Mouse (Mus musculus) midbrain, embryonic 12.5 days (tissue): ENCODE results near the gene Pnpla8. TPM values are rescaled to one million over a fixed set of nuclear protein-coding genes. Genes with fewer than 3 reads are reported as not detected.

Source experiments
- ATAC-seq: fragments of 200-750 bp; cut with Nextera tagmentation; 2 replicates; pipeline ENCODE4 v1.8.0; 2017; ENCODE audit warnings: low read depth, moderate TSS enrichment, moderate library complexity; ENCODE audit not compliant: low FRiP score
- H3K27ac ChIP-seq: fragments of 300-500 bp; sonication (generic); replicated peaks from 2 replicates; pipeline ENCODE4 v1.5.1; 2016; ENCODE audit warnings: mild to moderate bottlenecking
- H3K27me3 ChIP-seq: fragments of 300-500 bp; sonication (generic); 2 replicates; pipeline ENCODE4 v1.6.1; 2016; ENCODE audit warnings: mild to moderate bottlenecking
- H3K36me3 ChIP-seq: fragments of 300-500 bp; sonication (generic); 2 replicates; pipeline ENCODE4 v1.6.1; 2016
- H3K4me1 ChIP-seq: fragments of 300-500 bp; sonication (generic); 2 replicates; pipeline ENCODE4 v1.6.1; 2016
- H3K4me2 ChIP-seq: fragments of 300-500 bp; sonication (generic); replicated peaks from 2 replicates; pipeline ENCODE4 v1.6.1; 2016; ENCODE audit warnings: mild to moderate bottlenecking, moderate library complexity
- H3K4me3 ChIP-seq: fragments of 300-500 bp; sonication (generic); 2 replicates; pipeline ENCODE4 v1.5.1; 2016; ENCODE audit warnings: mild to moderate bottlenecking
- H3K9ac ChIP-seq: fragments of 300-500 bp; sonication (generic); replicated peaks from 2 replicates; pipeline ENCODE4 v1.6.1; 2016; ENCODE audit warnings: mild to moderate bottlenecking, moderate library complexity
- H3K9me3 ChIP-seq: fragments of 300-500 bp; sonication (generic); 2 replicates; pipeline ENCODE4 v1.6.1; 2016; ENCODE audit warnings: mild to moderate bottlenecking
- WGBS: fragments of 180-500 bp; shearing (Covaris S2); methylation state at CpG from one replicate; pipeline ENCODE4 v1.1.7; 2016; 5-methylcytosine and 5-hydroxymethylcytosine counted together
- polyA plus RNA-seq: library from polyadenylated mRNA; unstranded; fragments of >200 nt; fragmentation: Nextera tagmentation; extraction: Ambion mirVana; gene quantifications from 2 replicates; pipeline ENCODE4 v1.2.1, GENCODE M21; 2016

The Pnpla8 gene
- polyA plus RNA-seq, 1 experiment from 2014 or later, result 103 TPM

DNA sequence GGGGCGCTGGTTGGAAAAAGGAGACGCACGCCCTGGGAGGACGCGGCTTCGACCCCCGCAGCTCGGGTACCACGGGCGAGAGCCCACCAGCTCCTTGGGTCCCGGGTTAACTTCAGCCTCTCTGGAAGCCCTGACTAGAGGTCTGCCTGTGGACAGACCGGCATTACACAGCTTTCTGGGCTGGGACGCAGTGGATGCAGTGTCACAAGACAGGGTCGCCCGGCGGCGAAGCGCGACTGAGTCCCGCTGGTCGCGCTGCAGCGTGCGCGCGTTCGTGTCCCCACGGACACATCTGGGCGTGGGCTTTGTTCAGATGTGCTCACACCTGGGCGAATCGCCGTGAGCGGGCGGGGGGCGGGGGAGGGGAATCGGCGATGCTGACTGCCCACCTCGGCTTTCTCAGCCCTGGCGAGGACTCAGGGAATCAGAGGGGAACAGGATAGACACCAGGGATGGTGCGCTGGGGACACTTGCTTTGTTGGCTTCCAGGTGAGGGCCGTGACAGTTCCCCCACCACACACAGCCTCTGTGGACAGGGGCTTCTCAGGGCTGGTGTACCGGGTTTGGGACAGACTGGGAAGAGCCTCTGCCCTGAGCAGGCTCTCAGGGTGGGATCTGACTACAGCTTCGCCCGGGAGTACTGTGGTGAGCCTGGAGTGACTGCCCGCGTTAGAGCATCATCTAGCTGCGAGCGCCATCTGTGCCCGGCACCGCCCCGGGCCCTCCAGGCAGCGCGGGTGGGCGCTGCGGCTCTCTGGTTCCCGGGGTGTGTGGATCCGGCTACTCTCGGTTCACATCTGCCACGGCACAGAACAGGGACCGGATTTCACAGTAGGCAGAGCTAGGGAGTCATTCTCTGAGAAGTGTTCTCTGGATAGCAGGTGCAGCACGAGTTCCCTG is 108.4 kb downstream of the Pnpla8 start:
- Histone ChIP-seq H3K4me2 (peak overlapping the region; percentile 77), H3K36me3 (no peaks in the 10 kb centered on the region), H3K4me3 (peak overlapping the region; percentile 81), H3K27me3 (0 out of 2 replicates have a peak, but pooled peaks cover 4% of the 10 kb centered on the region), H3K4me1 (peaks cover 27% of the 10 kb centered on the region), H3K9me3 (no peaks in the 10 kb centered on the region), H3K27ac (peak overlapping the region; percentile 94), H3K9ac (peak overlapping the region; percentile 85)
- WGBS, result under 1% methylated on average over 61 of the region's 61 CpGs
- ATAC-seq, result peak; percentile 65

DNA sequence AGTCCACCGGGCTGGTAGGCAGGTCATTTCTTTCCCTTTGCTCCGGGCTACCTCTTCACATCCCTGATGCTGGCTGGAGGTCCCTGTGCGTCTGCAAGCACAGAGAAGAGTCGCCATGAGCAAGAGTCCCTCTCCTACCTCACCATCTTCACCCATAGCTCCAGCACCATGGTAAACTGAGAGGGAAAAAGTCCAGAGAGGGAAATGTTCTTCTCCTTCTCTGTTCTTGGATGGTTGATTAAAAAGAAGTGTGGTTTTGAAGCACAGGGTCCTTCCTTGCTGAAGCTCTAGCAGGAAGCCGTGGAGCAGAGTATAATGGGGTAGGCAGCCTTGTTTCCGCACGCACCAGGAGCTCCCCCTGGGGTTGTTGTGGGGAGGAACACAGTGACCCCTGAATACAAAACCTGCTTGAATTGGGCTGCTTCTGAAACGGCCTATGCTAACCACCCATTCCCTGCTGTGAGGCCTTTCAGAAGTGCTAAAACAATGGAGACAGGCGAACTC is 109.1 kb downstream of the Pnpla8 start:
- ATAC-seq, result 0 out of 2 replicates have a peak, but pooled peaks have one; percentile 24
- Histone ChIP-seq H3K27ac (peak overlapping the region; percentile 94), H3K9ac (peak overlapping the region; percentile 85), H3K4me3 (peak overlapping the region; percentile 81), H3K4me2 (peak overlapping the region; percentile 77), H3K9me3 (no peaks in the 10 kb centered on the region), H3K4me1 (peaks cover 27% of the 10 kb centered on the region), H3K36me3 (no peaks in the 10 kb centered on the region), H3K27me3 (0 out of 2 replicates have a peak, but pooled peaks cover 4% of the 10 kb centered on the region)
- WGBS, result 0% methylated on average over 9 of the region's 9 CpGs

DNA sequence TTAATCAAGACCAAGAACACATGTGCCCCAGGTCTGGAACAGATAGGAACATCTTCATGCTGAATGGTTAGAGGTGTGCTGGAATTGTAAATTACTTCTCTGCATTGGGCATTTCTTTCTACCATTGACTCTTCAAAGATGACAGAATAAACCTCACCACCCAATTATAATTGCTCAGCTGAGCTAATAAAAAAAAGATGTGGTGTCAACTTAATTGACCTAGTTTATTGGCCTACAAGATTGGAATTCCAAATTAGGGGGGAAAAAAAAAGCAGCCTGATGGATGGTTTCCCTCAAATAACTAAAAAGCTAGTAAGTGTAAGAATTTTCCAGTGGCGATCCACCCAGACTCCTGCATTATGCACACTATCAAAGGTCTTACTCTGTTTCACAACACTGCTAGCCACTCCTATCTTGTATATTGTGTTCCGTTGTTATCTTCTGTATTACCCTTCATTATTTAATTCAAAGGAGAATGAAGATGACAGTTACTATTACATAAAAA is 116.0 kb downstream of the Pnpla8 start:
- ATAC-seq, result no peak
- Histone ChIP-seq H3K27ac (0 out of 2 replicates have a peak overlapping the region, but pooled peaks have one; percentile 46), H3K27me3 (0 out of 2 replicates have a peak, but pooled peaks cover under 1% of the 10 kb centered on the region), H3K36me3 (no peaks in the 10 kb centered on the region), H3K9ac (no peak overlapping the region), H3K4me1 (peaks cover 35% of the 10 kb centered on the region), H3K9me3 (no peaks in the 10 kb centered on the region), H3K4me3 (no peak overlapping the region), H3K4me2 (no peak overlapping the region)
- 62% methylated on average over 2 of the region's 2 CpGs for WGBS

GRCm38 (mm10) chr12:44338195-44338622 is 117.0 kb downstream of the Pnpla8 start:
- H3K9me3 ChIP-seq, result no peaks in the 10 kb centered on the region
- peaks cover 33% of the 10 kb centered on the region for H3K4me1 ChIP-seq
- peak; percentile 95 for ATAC-seq
- no peak overlapping the region for H3K4me3 ChIP-seq
- 8% methylated on average over 8 of the region's 8 CpGs for WGBS
- H3K9ac ChIP-seq, result no peak overlapping the region
- peak overlapping the region; percentile 90 for H3K27ac ChIP-seq
- no peaks in the 10 kb centered on the region for H3K36me3 ChIP-seq
- H3K27me3 ChIP-seq, result no peaks in the 10 kb centered on the region
- H3K4me2 ChIP-seq, result peak overlapping the region; percentile 42

GRCm38 (mm10) chr12:44344075-44344474 is 122.9 kb downstream of the Pnpla8 start:
- H3K9me3 ChIP-seq, result no peaks in the 10 kb centered on the region
- no peak overlapping the region for H3K4me2 ChIP-seq
- H3K36me3 ChIP-seq, result no peaks in the 10 kb centered on the region
- ATAC-seq, result peak; percentile 73
- peaks cover 34% of the 10 kb centered on the region for H3K4me1 ChIP-seq
- 68% methylated on average over 6 of the region's 6 CpGs for WGBS
- no peak overlapping the region for H3K9ac ChIP-seq
- no peak overlapping the region for H3K4me3 ChIP-seq
- no peak overlapping the region for H3K27ac ChIP-seq
- H3K27me3 ChIP-seq, result no peaks in the 10 kb centered on the region

DNA sequence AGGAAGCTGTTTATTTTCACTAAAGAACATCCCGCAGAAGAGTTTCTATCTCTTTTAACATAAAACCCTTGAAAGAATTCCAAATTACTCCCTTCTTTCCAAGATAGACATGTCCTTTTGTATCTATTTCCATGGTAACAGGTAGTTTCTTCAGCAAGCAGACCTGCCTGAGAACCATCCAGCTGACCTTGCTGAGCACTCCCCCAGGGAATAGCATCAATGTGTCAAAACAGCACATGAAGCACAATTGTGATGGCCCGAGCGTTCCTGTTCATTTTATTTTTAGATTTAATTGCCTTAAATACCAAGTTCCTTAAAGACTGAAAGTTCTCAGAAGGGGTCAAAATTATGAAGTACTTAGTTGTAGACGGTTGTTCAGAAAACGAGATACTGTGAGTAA is 124.1 kb downstream of the Pnpla8 start:
- 45% methylated on average over 5 of the region's 5 CpGs for WGBS
- Histone ChIP-seq H3K9me3 (no peaks in the 10 kb centered on the region), H3K27ac (no peak overlapping the region), H3K4me3 (no peak overlapping the region), H3K36me3 (no peaks in the 10 kb centered on the region), H3K4me1 (peaks cover 30% of the 10 kb centered on the region), H3K4me2 (no peak overlapping the region), H3K9ac (no peak overlapping the region), H3K27me3 (no peaks in the 10 kb centered on the region)
- ATAC-seq, result no peak

DNA sequence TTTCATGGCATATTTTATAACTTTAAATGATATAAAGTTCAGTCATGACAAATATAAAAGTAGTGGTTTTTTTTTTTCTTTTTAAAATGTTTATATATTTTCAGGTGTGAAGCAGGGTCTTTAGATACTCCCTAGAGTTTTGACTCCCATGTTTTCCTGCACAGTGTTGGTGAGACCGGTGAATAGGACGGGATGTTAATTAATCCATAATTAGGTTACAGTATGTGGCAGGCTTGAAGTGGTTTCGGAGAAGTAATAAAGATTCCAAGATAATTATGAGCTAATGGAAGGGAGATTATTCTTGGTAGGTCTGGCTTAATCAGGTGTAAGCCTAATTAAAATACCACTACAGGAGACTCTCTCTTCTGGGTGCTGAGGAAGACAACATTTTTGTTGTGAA is 125.0 kb downstream of the Pnpla8 start:
- Histone ChIP-seq H3K9me3 (no peaks in the 10 kb centered on the region), H3K36me3 (no peaks in the 10 kb centered on the region), H3K4me1 (peaks cover 26% of the 10 kb centered on the region), H3K4me2 (no peak overlapping the region), H3K4me3 (no peak overlapping the region), H3K9ac (no peak overlapping the region), H3K27me3 (no peaks in the 10 kb centered on the region), H3K27ac (no peak overlapping the region)
- peak; percentile 53; the same call in 1 of the 2 replicates for ATAC-seq
- WGBS, result 76% methylated on average over 3 of the region's 3 CpGs

DNA sequence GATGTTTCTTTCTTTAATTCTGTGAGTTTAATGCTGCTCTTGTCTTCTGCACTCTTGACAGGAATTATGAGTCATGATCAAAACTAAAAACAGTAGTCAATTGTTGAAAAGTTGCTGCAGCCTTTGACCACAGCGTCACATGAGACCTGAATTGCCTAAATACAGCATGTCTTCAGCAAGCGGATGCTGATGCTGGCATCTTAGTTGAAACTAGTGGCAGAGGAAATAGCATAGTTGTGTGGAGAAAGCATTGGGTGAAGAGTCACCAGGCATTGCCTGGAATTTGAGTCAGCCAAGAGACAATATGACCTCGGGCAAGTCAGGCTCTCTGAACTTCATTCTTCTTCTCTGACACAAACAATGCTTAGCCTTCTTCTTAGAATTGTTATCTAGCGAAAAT is 133.9 kb downstream of the Pnpla8 start:
- Histone ChIP-seq H3K36me3 (no peaks in the 10 kb centered on the region), H3K9me3 (no peaks in the 10 kb centered on the region), H3K4me1 (peaks cover 4% of the 10 kb centered on the region; the same call in 1 of the 2 replicates), H3K4me2 (no peak overlapping the region), H3K27ac (no peak overlapping the region), H3K9ac (no peak overlapping the region), H3K27me3 (no peaks in the 10 kb centered on the region), H3K4me3 (no peak overlapping the region)
- WGBS, result 87% methylated on average over 4 of the region's 4 CpGs
- ATAC-seq, result no peak

- Histone ChIP-seq H3K9ac (no peak overlapping the region), H3K4me3 (no peak overlapping the region), H3K4me2 (no peak overlapping the region), H3K36me3 (no peaks in the 10 kb centered on the region), H3K9me3 (no peaks in the 10 kb centered on the region), H3K4me1 (peaks cover 4% of the 10 kb centered on the region; the same call in 1 of the 2 replicates), H3K27ac (no peak overlapping the region), H3K27me3 (no peaks in the 10 kb centered on the region)
- WGBS, result 16% methylated on average over 3 of the region's 3 CpGs
- no peak for ATAC-seq
These were observed 136.3 kb downstream of the Pnpla8 start for GRCm38 (mm10) chr12:44357460-44357859.

DNA sequence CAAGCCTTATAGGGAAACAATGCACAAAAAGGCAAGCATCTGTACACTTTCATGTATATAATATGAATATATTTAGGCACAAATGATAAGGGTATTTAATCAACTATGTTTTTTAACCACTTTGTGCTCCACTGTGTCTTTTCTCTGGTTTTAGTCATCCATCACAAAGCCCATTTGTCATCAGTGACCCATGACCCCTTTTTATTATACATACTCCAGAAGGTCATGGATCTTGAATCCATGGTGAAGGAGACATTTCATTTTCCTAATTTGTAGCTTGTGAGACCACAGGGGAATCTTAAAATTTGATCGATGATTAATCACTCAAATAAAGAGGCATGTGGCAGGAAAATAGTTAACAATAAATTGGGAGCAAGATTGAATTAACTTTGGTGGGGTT is 136.7 kb downstream of the Pnpla8 start:
- Histone ChIP-seq H3K4me1 (peaks cover 4% of the 10 kb centered on the region; the same call in 1 of the 2 replicates), H3K4me3 (no peak overlapping the region), H3K27me3 (no peaks in the 10 kb centered on the region), H3K36me3 (no peaks in the 10 kb centered on the region), H3K4me2 (no peak overlapping the region), H3K9ac (no peak overlapping the region), H3K27ac (no peak overlapping the region), H3K9me3 (no peaks in the 10 kb centered on the region)
- 40% methylated on average over 1 of the region's 1 CpGs for WGBS
- ATAC-seq, result no peak

DNA sequence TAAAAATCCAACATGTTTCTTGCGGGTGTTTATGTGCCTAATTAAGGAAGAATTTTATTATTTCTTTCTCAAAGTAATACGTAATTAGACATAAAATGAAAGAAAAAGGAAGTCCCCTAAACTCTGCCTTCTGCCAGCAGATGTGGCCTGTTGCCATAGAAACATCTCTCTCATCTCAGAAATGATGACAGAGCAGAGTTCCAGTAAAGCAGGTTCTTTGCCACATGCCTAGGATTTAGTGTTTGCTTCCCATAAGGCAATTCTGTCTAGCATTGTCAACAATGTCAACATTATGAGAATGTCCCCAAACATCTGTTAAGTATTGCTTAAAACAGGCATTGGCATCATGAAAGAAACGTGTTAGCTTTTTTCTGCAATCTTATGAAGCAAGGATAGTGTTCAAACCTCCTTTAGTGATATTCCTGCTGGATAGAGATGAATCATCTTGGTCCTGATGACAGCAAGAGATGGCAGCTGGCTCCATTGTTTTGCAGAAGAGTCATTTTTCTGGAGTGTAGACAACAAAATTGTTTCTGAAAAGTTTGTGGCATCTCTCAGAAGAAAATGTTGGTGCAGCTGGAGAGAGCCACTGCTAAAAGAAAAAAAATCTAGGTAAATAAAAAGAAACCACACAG is 150.0 kb downstream of the Pnpla8 start:
- H3K36me3 ChIP-seq, result no peaks in the 10 kb centered on the region
- no peaks in the 10 kb centered on the region for H3K27me3 ChIP-seq
- ATAC-seq, result no peak

More for the DNA sequence above, 150.0 kb downstream of the Pnpla8 start:
- no peak overlapping the region for H3K27ac ChIP-seq
- 63% methylated on average over 3 of the region's 3 CpGs for WGBS
- no peak overlapping the region for H3K9ac ChIP-seq
- no peak overlapping the region for H3K4me2 ChIP-seq
- H3K9me3 ChIP-seq, result no peaks in the 10 kb centered on the region
- peaks cover 20% of the 10 kb centered on the region for H3K4me1 ChIP-seq
- H3K4me3 ChIP-seq, result no peak overlapping the region
